Mouse (Mus musculus): ENCODE measurements around the gene Hmgb1. TPM values are rescaled to one million over a fixed set of nuclear protein-coding genes. Genes with fewer than 3 reads are reported as not detected.
A peak's percentile ranks its signal among the peaks of the same experiment; 100 is the strongest.

The Hmgb1 gene
- polyA plus RNA-seq, 1 experiment from 2014 or later = 1,696 TPM

GRCm38 (mm10) chr5:149166011-149166410 lies 18.3 kb downstream of the Hmgb1 start:
- 90% methylated on average over 10 of the region's 10 CpGs for WGBS
- Histone ChIP-seq H3K4me1 (no peaks in the 10 kb centered on the region), H3K27me3 (no peaks in the 10 kb centered on the region), H3K9me3 (no peaks in the 10 kb centered on the region), H3K4me2 (no peak overlapping the region), H3K4me3 (no peak overlapping the region), H3K9ac (no peak overlapping the region), H3K27ac (no peak overlapping the region), H3K36me3 (no peaks in the 10 kb centered on the region)
- no peak for ATAC-seq (ENCODE audit: insufficient number of reproducible peaks, insufficient read depth, low FRiP score, low TSS enrichment, low read depth)

- Histone ChIP-seq H3K27me3 (no peaks in the 10 kb centered on the region), H3K4me3 (no peak overlapping the region), H3K27ac (no peak overlapping the region), H3K9ac (no peak overlapping the region), H3K4me1 (no peaks in the 10 kb centered on the region), H3K4me2 (no peak overlapping the region), H3K36me3 (no peaks in the 10 kb centered on the region), H3K9me3 (no peaks in the 10 kb centered on the region)
- 46% methylated on average over 7 of the region's 7 CpGs for whole genome bisulfite sequencing
- ATAC-seq (ENCODE audit: insufficient number of reproducible peaks, insufficient read depth, low FRiP score, low TSS enrichment, low read depth) = no peak
Measured at GRCm38 (mm10) chr5:149164881-149165280, 19.4 kb downstream of the Hmgb1 start.

- Histone ChIP-seq H3K4me3 (no peak overlapping the region), H3K4me1 (no peaks in the 10 kb centered on the region), H3K27ac (no peak overlapping the region), H3K36me3 (no peaks in the 10 kb centered on the region), H3K27me3 (no peaks in the 10 kb centered on the region), H3K9me3 (no peaks in the 10 kb centered on the region), H3K9ac (no peak overlapping the region), H3K4me2 (no peak overlapping the region)
- no peak for ATAC-seq (ENCODE audit: insufficient number of reproducible peaks, insufficient read depth, low FRiP score, low TSS enrichment, low read depth)
- 77% methylated on average over 7 of the region's 7 CpGs for WGBS
Measured at GRCm38 (mm10) chr5:149162890-149163289, 21.4 kb downstream of the Hmgb1 start.

- Histone ChIP-seq H3K9me3 (no peaks in the 10 kb centered on the region), H3K4me2 (no peak overlapping the region), H3K27ac (no peak overlapping the region), H3K27me3 (no peaks in the 10 kb centered on the region), H3K9ac (no peak overlapping the region), H3K4me1 (no peaks in the 10 kb centered on the region), H3K36me3 (no peaks in the 10 kb centered on the region), H3K4me3 (no peak overlapping the region)
- WGBS = 80% methylated on average over 4 of the region's 4 CpGs
- no peak for ATAC-seq (ENCODE audit: insufficient number of reproducible peaks, insufficient read depth, low FRiP score, low TSS enrichment, low read depth)
Measured at GRCm38 (mm10) chr5:149160469-149160868, 23.8 kb downstream of the Hmgb1 start.

GRCm38 (mm10) chr5:149159021-149159420 lies 25.3 kb downstream of the Hmgb1 start:
- H3K9ac ChIP-seq = no peak overlapping the region
- H3K9me3 ChIP-seq = no peaks in the 10 kb centered on the region
- no peaks in the 10 kb centered on the region for H3K36me3 ChIP-seq
- no peak for ATAC-seq (ENCODE audit: insufficient number of reproducible peaks, insufficient read depth, low FRiP score, low TSS enrichment, low read depth)
- H3K27me3 ChIP-seq = no peaks in the 10 kb centered on the region
- H3K4me2 ChIP-seq = no peak overlapping the region
- H3K4me1 ChIP-seq = no peaks in the 10 kb centered on the region
- no peak overlapping the region for H3K4me3 ChIP-seq
- no peak overlapping the region for H3K27ac ChIP-seq
- 86% methylated on average over 6 of the region's 6 CpGs for WGBS

GRCm38 (mm10) chr5:149156886-149157563 lies 27.3 kb downstream of the Hmgb1 start:
- H3K4me2 ChIP-seq = no peak overlapping the region
- H3K9me3 ChIP-seq = no peaks in the 10 kb centered on the region
- no peak overlapping the region for H3K27ac ChIP-seq
- H3K4me1 ChIP-seq = peaks cover 9% of the 10 kb centered on the region
- H3K9ac ChIP-seq = no peak overlapping the region
- H3K36me3 ChIP-seq = no peaks in the 10 kb centered on the region
- WGBS = 88% methylated on average over 18 of the region's 18 CpGs
- no peak overlapping the region for H3K4me3 ChIP-seq
- no peaks in the 10 kb centered on the region for H3K27me3 ChIP-seq
- ATAC-seq (ENCODE audit: insufficient number of reproducible peaks, insufficient read depth, low FRiP score, low TSS enrichment, low read depth) = no peak

GRCm38 (mm10) chr5:149152774-149153155 lies 31.5 kb downstream of the Hmgb1 start:
- no peak overlapping the region for H3K4me3 ChIP-seq
- no peaks in the 10 kb centered on the region for H3K36me3 ChIP-seq
- peak overlapping the region; percentile 26 for H3K4me2 ChIP-seq
- ATAC-seq (ENCODE audit: insufficient number of reproducible peaks, insufficient read depth, low FRiP score, low TSS enrichment, low read depth) = no peak
- H3K9me3 ChIP-seq = peaks cover 4% of the 10 kb centered on the region; the same call in 1 of the 2 replicates
- H3K27me3 ChIP-seq = no peaks in the 10 kb centered on the region
- H3K27ac ChIP-seq = 0 out of 2 replicates have a peak overlapping the region, but pooled peaks have one; percentile 57
- 61% methylated on average over 12 of the region's 12 CpGs for WGBS
- H3K4me1 ChIP-seq = peaks cover 9% of the 10 kb centered on the region
- no peak overlapping the region for H3K9ac ChIP-seq

GRCm38 (mm10) chr5:149152063-149152773 lies 32.1 kb downstream of the Hmgb1 start:
- Histone ChIP-seq H3K27ac (0 out of 2 replicates have a peak overlapping the region, but pooled peaks have one; percentile 57), H3K9ac (no peak overlapping the region), H3K27me3 (no peaks in the 10 kb centered on the region), H3K4me2 (peak overlapping the region; percentile 26), H3K4me1 (peaks cover 9% of the 10 kb centered on the region), H3K36me3 (no peaks in the 10 kb centered on the region), H3K9me3 (peaks cover 4% of the 10 kb centered on the region; the same call in 1 of the 2 replicates), H3K4me3 (no peak overlapping the region)
- 32% methylated on average over 13 of the region's 13 CpGs for WGBS
- ATAC-seq (ENCODE audit: insufficient number of reproducible peaks, insufficient read depth, low FRiP score, low TSS enrichment, low read depth) = no peak

GRCm38 (mm10) chr5:149150882-149151281 lies 33.4 kb downstream of the Hmgb1 start:
- Histone ChIP-seq H3K4me3 (no peak overlapping the region), H3K9me3 (peaks cover 4% of the 10 kb centered on the region; the same call in 1 of the 2 replicates), H3K9ac (no peak overlapping the region), H3K27ac (no peak overlapping the region), H3K4me1 (peaks cover 9% of the 10 kb centered on the region), H3K4me2 (no peak overlapping the region), H3K36me3 (no peaks in the 10 kb centered on the region), H3K27me3 (no peaks in the 10 kb centered on the region)
- WGBS = 92% methylated on average over 3 of the region's 3 CpGs
- ATAC-seq (ENCODE audit: insufficient number of reproducible peaks, insufficient read depth, low FRiP score, low TSS enrichment, low read depth) = no peak

- WGBS = 87% methylated on average over 8 of the region's 8 CpGs
- ATAC-seq (ENCODE audit: insufficient number of reproducible peaks, insufficient read depth, low FRiP score, low TSS enrichment, low read depth) = no peak
- H3K4me2 ChIP-seq = no peak overlapping the region
Measured at GRCm38 (mm10) chr5:149147386-149148000, 36.8 kb downstream of the Hmgb1 start.

GRCm38 (mm10) chr5:149146691-149147090 lies 37.6 kb downstream of the Hmgb1 start:
- 93% methylated on average over 7 of the region's 7 CpGs for WGBS
- no peaks in the 10 kb centered on the region for H3K27me3 ChIP-seq
- ATAC-seq (ENCODE audit: insufficient number of reproducible peaks, insufficient read depth, low FRiP score, low TSS enrichment, low read depth) = no peak

More at GRCm38 (mm10) chr5:149147386-149148000, 36.8 kb downstream of the Hmgb1 start:
- H3K27me3 ChIP-seq = no peaks in the 10 kb centered on the region
- H3K36me3 ChIP-seq = no peaks in the 10 kb centered on the region
- H3K9me3 ChIP-seq = peaks cover 4% of the 10 kb centered on the region; the same call in 1 of the 2 replicates
- no peak overlapping the region for H3K27ac ChIP-seq
- H3K4me3 ChIP-seq = no peak overlapping the region
- H3K9ac ChIP-seq = no peak overlapping the region
- H3K4me1 ChIP-seq = peaks cover 16% of the 10 kb centered on the region

More at GRCm38 (mm10) chr5:149146691-149147090, 37.6 kb downstream of the Hmgb1 start:
- Histone ChIP-seq H3K4me1 (peaks cover 11% of the 10 kb centered on the region), H3K4me2 (no peak overlapping the region), H3K9me3 (peaks cover 4% of the 10 kb centered on the region; the same call in 1 of the 2 replicates), H3K9ac (no peak overlapping the region), H3K36me3 (no peaks in the 10 kb centered on the region), H3K27ac (no peak overlapping the region), H3K4me3 (no peak overlapping the region)

Data from embryonic facial prominence, embryonic 13.5 days (tissue).